Mouse (Mus musculus) layer of hippocampus, postnatal 10 days (tissue): ENCODE results near the gene Eya2. TPM values are rescaled to one million over a fixed set of nuclear protein-coding genes. Genes with fewer than 3 reads are reported as not detected.

Source experiments
- DNase-seq, 2 experiments: peaks; one replicate each; pipeline ENCODE4 v3.0.0; 2021; ENCODE audit warnings: low spot score in 2 of 2
- total RNA-seq, 2 experiments: library from RNA; stranded (reverse); gene quantifications; 2 replicates each; pipeline ENCODE4 v1.2.3; 2021

Eya2 gene
- total RNA-seq, 2 experiments from 2014 or later = 4.0 to 5.3 TPM

DNA sequence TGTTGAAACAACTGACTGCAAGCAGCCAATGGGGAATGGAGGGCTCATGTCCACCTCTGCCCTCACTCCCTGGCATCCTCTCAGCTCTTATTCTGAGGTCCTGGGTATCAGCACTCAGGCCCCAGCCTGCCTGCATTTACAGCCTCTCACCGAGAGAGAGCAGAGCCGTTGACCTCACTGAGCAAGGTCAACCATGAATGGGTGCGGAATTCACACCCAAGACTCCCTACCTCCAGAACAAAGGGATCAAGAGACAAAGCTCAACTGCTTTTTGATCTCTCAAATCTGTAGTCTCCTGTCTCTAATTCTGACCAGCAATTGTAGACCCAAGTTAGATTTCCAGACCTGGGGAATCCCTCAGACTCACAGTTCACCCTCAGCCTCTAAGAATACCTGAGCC lies 48.8 kb downstream of the Eya2 start:
- no peak for DNase-seq

- no peak for DNase-seq
Observed at GRCm38 (mm10) chr2:165644057-165644456, 49.2 kb downstream of the Eya2 start.

GRCm38 (mm10) chr2:165651031-165651430 lies 56.2 kb downstream of the Eya2 start:
- DNase-seq = no peak

DNA sequence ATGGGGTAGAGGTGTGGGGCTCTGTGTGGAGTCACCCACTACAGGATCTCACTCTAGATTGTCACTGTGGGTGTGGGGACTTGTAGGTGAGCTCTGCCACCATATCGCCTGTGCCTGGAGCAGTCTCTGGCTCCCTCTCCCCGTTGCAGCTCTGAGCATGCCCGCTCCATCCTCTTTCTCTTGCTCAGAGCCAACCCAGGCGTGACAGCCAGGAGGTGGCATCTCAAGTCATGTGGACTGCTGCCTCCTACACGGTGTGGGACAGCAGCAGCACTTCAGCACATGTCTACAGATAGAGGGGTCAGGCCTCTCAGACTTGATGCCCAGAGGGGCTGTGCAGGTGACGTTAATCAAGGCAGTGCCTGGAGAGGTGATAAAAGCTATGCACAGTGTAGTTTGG lies 57.4 kb downstream of the Eya2 start:
- DNase-seq = no peak

DNA sequence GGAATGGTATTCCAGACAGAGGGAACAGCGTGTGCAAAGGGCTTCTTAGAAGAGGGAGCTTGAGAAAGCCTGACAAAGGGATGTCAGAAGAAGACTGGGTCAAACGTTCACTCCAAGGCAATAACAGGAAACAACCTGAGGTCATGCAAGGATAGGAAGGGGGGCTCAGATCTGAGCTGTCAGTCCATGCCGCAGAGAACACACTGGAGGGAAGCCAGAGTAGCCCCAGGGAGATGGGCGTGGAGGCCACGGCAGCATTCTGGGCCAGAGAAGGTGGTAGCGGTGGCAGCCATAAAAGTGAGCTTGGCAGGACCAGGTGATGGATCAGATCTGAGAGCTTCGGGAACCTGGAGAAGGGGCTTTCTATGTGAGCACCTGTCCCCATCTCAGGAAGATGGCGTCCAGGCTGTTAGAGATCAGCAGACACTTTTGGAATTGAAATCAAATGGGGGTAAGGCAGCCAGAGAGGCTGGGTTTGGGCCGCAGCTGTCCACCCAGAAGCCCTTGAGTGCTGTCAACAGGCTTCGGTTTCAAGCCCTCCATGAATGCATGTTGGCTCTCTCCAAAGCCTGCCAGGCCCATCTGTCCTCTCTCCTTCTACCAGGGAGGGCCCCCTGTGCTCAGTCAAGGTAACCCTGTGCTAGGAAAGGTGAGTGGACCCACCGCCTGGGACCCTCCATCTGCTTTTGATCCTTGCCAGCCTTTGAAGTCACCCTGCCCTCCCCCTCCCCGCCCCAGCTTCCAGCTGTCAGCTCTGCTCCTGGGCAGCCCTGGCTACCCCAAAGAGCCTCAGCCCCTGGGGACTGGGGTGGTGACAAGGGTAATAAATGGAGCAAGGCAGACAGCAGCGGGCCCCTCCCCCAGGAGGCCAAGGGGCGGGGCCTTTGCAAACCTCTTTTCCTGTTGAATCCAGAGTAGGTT lies 58.4 kb downstream of the Eya2 start:
- no peak for DNase-seq

DNA sequence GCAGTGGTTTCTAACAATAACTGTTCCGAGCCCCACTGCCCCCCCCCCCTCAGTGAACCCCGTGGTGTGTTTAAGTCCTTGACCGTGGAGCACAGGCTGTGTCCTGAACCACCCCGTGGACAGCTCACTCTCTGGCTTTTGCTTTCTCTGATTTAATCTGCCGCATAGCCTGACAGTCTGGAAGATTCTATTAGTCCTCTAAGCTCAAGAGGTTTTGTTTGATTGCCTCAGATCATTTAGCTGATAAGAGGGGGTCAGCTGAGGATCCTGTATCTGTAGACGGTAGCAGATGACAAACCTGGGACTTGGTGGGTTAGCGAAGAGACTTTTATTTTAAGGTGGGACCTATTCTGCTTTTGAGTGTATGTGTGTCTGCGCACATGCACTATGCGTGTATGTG lies 59.3 kb downstream of the Eya2 start:
- DNase-seq = no peak

GRCm38 (mm10) chr2:165654696-165655491 lies 60.1 kb downstream of the Eya2 start:
- DNase-seq = no peak

GRCm38 (mm10) chr2:165656541-165656940 lies 61.7 kb downstream of the Eya2 start:
- no peak for DNase-seq

GRCm38 (mm10) chr2:165656956-165657355 lies 62.1 kb downstream of the Eya2 start:
- DNase-seq = no peak

DNA sequence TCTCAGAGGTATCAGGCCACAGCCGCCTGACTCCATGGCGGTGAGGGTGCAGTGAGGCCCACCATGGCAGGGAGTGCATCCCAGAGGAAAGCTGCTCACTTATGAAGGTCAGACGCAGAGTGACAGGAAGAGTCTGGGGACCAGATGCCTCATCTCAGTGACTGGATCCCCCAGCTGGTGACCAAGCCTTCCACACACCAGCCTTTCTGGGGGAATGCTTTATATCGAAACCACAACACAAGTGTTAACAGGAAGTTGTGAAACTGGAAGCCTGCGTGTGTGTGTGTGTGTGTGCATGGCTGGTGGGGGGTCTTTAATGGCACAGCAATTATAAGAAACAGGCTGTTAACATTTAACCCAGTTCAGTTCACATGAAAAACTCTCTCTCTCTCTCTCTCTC lies 64.7 kb downstream of the Eya2 start:
- DNase-seq = no peak

DNA sequence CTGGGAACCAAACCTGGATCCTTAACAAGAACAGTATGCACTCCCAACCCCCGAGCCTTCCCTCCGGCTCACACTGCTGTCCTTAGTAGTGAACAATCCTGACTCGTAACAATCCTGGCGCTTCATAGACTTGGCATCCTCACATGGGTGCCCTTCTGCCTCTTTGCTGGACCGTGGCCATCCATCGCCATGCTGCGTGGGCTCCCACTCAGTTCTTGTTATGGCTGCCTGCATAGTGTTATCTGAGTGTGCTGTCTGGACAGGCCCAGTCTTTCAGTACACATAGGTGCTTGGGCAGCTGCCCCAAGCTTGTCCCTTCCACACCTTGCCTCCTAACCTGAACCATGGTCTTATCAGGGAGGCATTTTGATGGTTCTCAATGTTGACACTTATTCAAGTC lies 68.4 kb downstream of the Eya2 start:
- no peak for DNase-seq

- DNase-seq = no peak
Observed at GRCm38 (mm10) chr2:165664648-165665047, 69.8 kb downstream of the Eya2 start.

DNA sequence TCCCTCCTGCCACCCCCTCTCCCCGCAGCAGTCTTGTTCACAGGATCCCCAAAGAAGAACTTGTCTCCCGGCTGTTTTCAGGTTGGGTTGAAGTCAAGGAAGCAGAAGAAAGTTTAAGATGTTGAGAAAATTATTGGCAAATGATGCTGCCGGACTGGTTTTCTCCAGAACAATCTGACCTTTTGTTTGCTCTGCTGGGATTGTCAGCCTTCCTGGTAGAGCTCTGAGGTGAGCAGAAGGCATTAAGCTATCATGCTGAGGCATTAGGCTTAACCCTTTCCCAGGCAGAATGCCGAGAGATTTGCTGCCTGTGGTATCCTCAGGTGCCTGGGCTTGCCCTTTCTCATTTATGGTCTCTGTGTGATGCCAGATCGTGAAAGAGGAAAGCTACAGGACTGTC lies 70.3 kb downstream of the Eya2 start:
- DNase-seq = no peak

GRCm38 (mm10) chr2:165667096-165667495 lies 72.3 kb downstream of the Eya2 start:
- DNase-seq = no peak

DNA sequence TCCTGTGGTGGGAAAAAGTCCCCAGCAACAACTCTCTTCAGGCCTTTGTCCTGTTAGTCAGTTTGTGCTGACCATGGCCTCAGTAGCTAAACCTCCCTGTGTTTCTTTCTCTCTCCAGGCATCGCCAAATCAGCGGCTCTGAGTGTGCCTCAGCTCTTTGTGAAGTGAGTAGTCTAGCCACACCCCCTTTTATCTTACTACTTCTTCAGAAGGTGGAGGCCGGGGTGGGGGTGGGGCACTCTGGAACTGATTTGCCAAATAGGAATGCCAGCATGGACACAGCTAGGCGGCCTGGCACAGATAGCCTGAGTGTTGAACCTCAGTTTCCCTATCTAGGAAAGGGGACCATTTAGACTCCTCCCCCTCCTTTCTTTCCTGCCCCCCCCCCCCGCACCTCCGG lies 87.9 kb downstream of the Eya2 start:
- DNase-seq = no peak

- DNase-seq = no peak
Observed at GRCm38 (mm10) chr2:165687516-165687915, 92.7 kb downstream of the Eya2 start.

- DNase-seq = no peak
Observed at GRCm38 (mm10) chr2:165688896-165689295, 94.1 kb downstream of the Eya2 start.

DNA sequence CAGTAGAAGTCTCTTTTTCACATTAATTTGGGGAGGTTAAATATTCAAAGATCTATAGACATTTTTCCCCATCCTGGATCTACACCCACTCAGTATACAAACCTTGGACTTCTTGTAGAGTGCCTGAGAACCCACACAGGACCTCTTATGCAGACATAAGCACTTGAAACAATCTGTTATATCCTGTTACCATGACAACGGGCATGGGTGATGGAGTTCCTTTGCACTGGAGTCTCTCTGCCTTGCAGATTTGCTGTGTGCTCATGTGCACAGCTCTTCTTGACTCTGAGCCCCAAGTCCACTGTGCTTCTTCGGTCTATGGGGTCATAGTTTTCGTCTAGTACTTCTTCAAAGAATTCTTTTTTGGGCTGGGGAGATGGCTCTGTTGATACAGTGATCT lies 96.2 kb downstream of the Eya2 start:
- no peak for DNase-seq

DNA sequence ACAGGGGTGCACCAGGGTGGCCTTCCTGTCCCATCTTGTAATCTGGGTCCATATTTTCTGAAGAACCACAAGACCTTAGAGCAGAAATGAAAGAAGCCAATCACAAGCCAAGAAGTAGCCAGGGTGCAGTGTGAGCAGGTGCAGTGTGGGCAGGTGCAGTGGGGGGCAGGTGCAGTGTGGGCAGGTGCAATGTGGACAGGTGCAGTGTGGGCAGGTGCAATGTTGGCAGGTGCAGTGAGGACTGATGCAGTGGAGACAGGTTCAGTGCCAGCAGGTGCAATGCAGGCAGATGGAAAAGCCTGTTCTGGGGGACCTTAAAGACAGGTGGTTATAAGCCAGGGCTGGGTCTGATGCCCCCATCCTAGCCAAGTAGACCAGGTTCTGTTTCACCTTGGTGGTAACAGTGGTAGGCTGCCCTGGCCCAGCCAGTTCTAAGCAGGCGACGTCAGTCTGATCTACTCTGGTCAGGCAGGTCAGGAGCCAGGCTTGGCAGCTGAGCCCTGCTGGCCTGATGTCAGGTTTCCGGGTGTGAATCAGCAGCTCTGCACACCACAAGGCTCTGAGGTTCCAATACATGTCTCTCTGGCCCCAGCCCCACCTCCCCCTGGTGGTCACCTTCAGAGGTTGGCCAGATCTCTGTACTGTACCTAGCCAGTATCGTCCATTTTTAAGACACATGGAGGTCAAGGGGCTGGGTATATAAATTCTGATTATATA lies 98.3 kb downstream of the Eya2 start:
- DNase-seq = no peak

DNA sequence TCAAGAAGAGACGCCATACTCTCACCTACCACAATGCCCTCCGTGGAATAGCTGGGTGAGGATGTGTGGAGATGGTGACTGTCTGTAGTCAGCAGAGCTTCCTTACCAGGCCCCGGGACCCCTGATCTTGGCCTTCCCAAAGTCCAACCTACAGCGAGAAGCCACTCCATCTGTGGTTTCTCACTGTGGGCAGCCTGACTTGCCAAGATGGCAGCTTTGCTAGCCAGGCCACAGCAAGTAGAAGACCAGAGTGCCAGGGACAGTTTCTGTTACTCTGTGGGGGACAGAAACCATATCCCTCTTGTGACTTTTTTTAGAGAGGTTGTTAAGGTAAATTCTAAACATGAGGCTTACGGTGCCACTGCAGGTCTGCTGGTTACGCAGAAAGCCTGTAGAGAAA lies 99.9 kb downstream of the Eya2 start:
- no peak for DNase-seq

DNA sequence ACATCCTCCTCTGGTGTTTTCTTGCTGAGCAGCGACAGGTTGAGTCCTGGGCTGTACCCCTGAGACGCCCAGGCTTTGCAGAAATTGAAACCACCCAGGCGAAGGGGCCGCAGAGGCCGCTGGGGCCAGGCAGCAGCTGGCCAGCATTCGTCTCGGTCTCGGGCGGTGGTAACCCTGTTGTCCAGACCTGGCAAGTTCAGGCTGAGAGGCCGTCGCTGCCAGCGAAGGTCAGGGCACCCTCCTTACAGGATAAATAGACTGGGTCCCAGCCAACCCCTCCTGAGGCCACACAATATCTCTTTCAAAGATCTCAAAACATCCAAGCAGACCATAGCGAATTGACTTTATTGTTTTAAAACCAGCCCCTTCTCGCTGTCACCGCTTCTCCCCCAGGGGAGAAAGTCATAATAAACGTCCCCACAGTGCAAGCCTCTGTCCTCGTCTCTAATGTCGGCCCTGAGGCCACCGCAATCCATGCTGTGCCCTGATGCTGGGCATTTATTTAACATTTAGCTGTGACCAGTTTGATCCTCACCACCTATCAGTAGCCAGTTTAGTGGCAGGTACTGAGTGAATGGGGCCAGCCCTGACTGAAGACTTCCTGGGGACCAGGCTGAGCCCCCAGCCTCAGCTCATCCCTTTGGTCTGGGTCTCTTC lies 105.5 kb downstream of the Eya2 start:
- DNase-seq = no peak
